Comparison of ENCODE assay signal across 27 mouse cellular contexts in the genomic region with DNA sequence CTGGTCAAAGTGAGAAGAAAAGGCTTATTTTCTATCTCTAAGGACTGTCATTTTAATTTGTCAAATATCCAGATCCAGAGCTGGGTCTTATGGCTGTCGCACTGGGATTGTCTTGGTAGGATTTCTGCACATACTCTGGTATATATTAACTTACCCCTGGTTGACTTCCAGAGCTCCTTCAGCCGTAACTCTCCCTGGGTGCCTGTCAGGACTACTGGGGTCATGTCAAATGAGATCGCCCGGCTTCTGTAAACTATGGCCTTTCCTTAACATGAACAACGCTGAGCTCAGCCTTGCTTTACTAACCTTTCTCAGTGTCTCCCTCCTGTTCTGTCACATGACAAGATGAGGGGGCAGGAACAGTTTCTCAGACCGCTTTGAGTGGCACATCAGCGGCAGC.
DNase-seq lines count a peak whose midpoint lies in the region; ATAC-seq lines count a peak whose summit lies in the region.
"Had no signal": no experiment of that assay in that cellular context is flagged by ENCODE, and none has a peak within 500 bp of the region (broad histone marks: within the 10 kb centered on the region; RNA-seq: fewer than 3 reads in every experiment).

No protein-coding gene starts in this region.

- 40% methylated on average over 7 of the region's 7 CpGs for WGBS in kidney, embryonic 14.5 days
- 91% methylated on average over 7 of the region's 7 CpGs for WGBS in midbrain, embryonic 11.5 days
- 91% methylated on average over 7 of the region's 7 CpGs for WGBS in midbrain, embryonic 10.5 days

- no peak overlapping the region for H3K4me3 ChIP-seq in kidney, embryonic 14.5 days (ENCODE audit: low read length)
- no peak overlapping the region for H3K4me3 ChIP-seq in midbrain, embryonic 11.5 days (ENCODE audit: low read depth, low read length)
- H3K4me3 ChIP-seq in midbrain, embryonic 10.5 days, result no peak overlapping the region
- H3K4me3 ChIP-seq: embryonic facial prominence, embryonic 10.5 days; embryonic facial prominence, embryonic 13.5 days; erythroblast, embryonic 14.5 days; forebrain, embryonic 12.5 days; forebrain, embryonic 15.5 days; heart, adult 2 months; heart, embryonic 10.5 days; heart, embryonic 13.5 days had no signal

- H3K4me2 ChIP-seq in kidney, embryonic 14.5 days (replicated peaks; ENCODE audit: low read depth, low read length), result no peak overlapping the region
- H3K4me2 ChIP-seq in midbrain, embryonic 11.5 days, result no peak overlapping the region
- H3K4me2 ChIP-seq: embryonic facial prominence, embryonic 13.5 days; forebrain, embryonic 12.5 days; forebrain, embryonic 15.5 days; heart, embryonic 13.5 days; hindbrain, embryonic 14.5 days had no signal

- no peak overlapping the region for H3K27ac ChIP-seq in kidney, embryonic 14.5 days (ENCODE audit: low read depth, low read length)
- H3K27ac ChIP-seq in midbrain, embryonic 11.5 days (ENCODE audit: low read depth, low read length), result no peak overlapping the region
- H3K27ac ChIP-seq in midbrain, embryonic 10.5 days (replicated peaks), result no peak overlapping the region
- H3K27ac ChIP-seq: embryonic facial prominence, embryonic 10.5 days; embryonic facial prominence, embryonic 13.5 days; forebrain, embryonic 12.5 days; forebrain, embryonic 15.5 days; heart, adult 2 months; heart, embryonic 10.5 days; heart, embryonic 13.5 days; hindbrain, embryonic 14.5 days had no signal

- no peak for DNase-seq in kidney, adult 18-20 months
- peak; percentile 37 for DNase-seq in midbrain, embryonic 11.5 days (ENCODE audit: low spot score, missing footprints)
- no peak for DNase-seq in midbrain, embryonic 10.5 days (ENCODE audit: low spot score)
- DNase-seq in kidney, postnatal 14 days, result peak; percentile 24
- DNase-seq: adrenal gland, adult 8-10 months; adrenal gland, postnatal 25 days; cerebellum, adult 11-12 months; cerebellum, adult 8-10 months; cerebellum, postnatal 10 days; cerebellum, postnatal 36 days; embryo, embryonic 11 days; gastrocnemius, postnatal 10 days; gastrocnemius, postnatal 36 days; heart, adult 2 months; heart, postnatal 14 days; heart, postnatal 4 days had no signal

- H3K9me3 ChIP-seq in kidney, embryonic 14.5 days (ENCODE audit: control insufficient read depth, low read length), result 0 out of 2 replicates have a peak, but pooled peaks cover 4% of the 10 kb centered on the region
- H3K9me3 ChIP-seq in midbrain, embryonic 11.5 days (ENCODE audit: control insufficient read depth, low read length), result no peaks in the 10 kb centered on the region
- peaks cover 12% of the 10 kb centered on the region; the same call in 1 of the 2 replicates for H3K9me3 ChIP-seq in midbrain, embryonic 10.5 days (replicated peaks)
- H3K9me3 ChIP-seq: embryonic facial prominence, embryonic 13.5 days; forebrain, embryonic 12.5 days; forebrain, embryonic 15.5 days; heart, embryonic 10.5 days had no signal

- no peak overlapping the region for H3K9ac ChIP-seq in kidney, embryonic 14.5 days (ENCODE audit: low read depth, low read length)
- no peak overlapping the region for H3K9ac ChIP-seq in midbrain, embryonic 11.5 days (ENCODE audit: low read length)
- H3K9ac ChIP-seq: embryonic facial prominence, embryonic 13.5 days; forebrain, embryonic 12.5 days; forebrain, embryonic 15.5 days; heart, embryonic 13.5 days; hindbrain, embryonic 14.5 days had no signal

- ATAC-seq in kidney, embryonic 14.5 days (ENCODE audit: low FRiP score, low TSS enrichment), result 0 out of 2 replicates have a peak, but pooled peaks have one; percentile 32
- no peak for ATAC-seq in midbrain, embryonic 11.5 days (ENCODE audit: low FRiP score)
- no peak for ATAC-seq in CD4-positive, CD25-positive, alpha-beta regulatory T cell, adult 4 months
- ATAC-seq: activated CD4-positive, CD25-positive, alpha-beta regulatory T cell, adult 4 months; forebrain, embryonic 15.5 days had no signal

- H3K27me3 ChIP-seq in kidney, embryonic 14.5 days (ENCODE audit: control insufficient read depth, insufficient read depth, low read length), result no peaks in the 10 kb centered on the region
- H3K27me3 ChIP-seq in midbrain, embryonic 11.5 days (ENCODE audit: control insufficient read depth, insufficient read depth, low read length), result no peaks in the 10 kb centered on the region
- no peaks in the 10 kb centered on the region for H3K27me3 ChIP-seq in midbrain, embryonic 10.5 days (ENCODE audit: low read depth, poor library complexity, severe bottlenecking)
- H3K27me3 ChIP-seq: embryonic facial prominence, embryonic 13.5 days; forebrain, embryonic 12.5 days; forebrain, embryonic 15.5 days; heart, embryonic 13.5 days had no signal

- no peaks in the 10 kb centered on the region for H3K36me3 ChIP-seq in kidney, embryonic 14.5 days (ENCODE audit: control insufficient read depth, insufficient read depth, low read length)
- no peaks in the 10 kb centered on the region for H3K36me3 ChIP-seq in midbrain, embryonic 11.5 days (ENCODE audit: control insufficient read depth, insufficient read depth, low read length)
- H3K36me3 ChIP-seq in midbrain, embryonic 10.5 days, result no peaks in the 10 kb centered on the region
- H3K36me3 ChIP-seq: embryonic facial prominence, embryonic 10.5 days; embryonic facial prominence, embryonic 13.5 days; forebrain, embryonic 12.5 days; forebrain, embryonic 15.5 days; heart, embryonic 10.5 days; heart, embryonic 13.5 days had no signal

- peaks cover 3% of the 10 kb centered on the region; the same call in 1 of the 2 replicates for H3K4me1 ChIP-seq in kidney, embryonic 14.5 days (ENCODE audit: control insufficient read depth, insufficient read depth, low read length)
- no peaks in the 10 kb centered on the region for H3K4me1 ChIP-seq in midbrain, embryonic 11.5 days (ENCODE audit: control insufficient read depth, insufficient read depth, low read length)
- H3K4me1 ChIP-seq in midbrain, embryonic 10.5 days, result peaks cover 7% of the 10 kb centered on the region
- H3K4me1 ChIP-seq: forebrain, embryonic 15.5 days; heart, embryonic 10.5 days; heart, embryonic 13.5 days had no signal

Comparison
In these comparisons a context has a peak if more than half of its experiments do, and no peak if none do; other contexts are left out.
1. DNase-seq: peak in midbrain, embryonic 11.5 days (single experiment) and kidney, postnatal 14 days (single experiment); none in kidney, adult 18-20 months (single experiment) and midbrain, embryonic 10.5 days (single experiment).